Mouse (Mus musculus) cerebral cortex, adult 2 months (tissue): Measurements from ENCODE around the gene Ctnnbip1.

Experiments
- WGBS: fragments of 180-500 bp; shearing (Covaris S2); methylation state at CpG from one replicate; pipeline ENCODE4 v1.1.7; 2018; 5-methylcytosine and 5-hydroxymethylcytosine counted together

Gene Ctnnbip1

GRCm38 (mm10) chr4:149561986-149562904 is 44.2 kb downstream of the Ctnnbip1 start:
- WGBS = 17% methylated on average over 21 of the region's 21 CpGs

DNA sequence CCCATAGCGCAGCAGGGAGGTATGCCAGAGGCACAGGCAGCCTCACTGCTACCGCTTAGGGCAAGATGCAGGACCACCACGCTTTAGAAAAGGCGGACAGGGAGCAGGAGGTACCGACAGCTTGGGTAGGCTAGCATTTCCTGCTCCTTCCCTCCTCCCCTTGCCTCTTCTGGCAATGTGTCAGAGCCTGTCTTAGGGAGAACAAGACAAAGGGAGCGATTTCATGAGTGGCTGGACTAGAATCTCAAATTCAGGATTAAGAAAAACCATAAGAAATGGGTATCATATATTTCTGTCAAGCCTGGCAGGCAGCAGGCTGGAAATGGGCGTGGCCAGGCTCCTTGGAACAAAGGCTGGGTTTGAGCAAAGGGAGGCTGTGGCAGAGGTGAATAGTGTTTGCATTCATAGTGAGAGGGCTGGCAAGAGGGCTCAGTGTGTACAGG is 44.9 kb downstream of the Ctnnbip1 start:
- 14% methylated on average over 7 of the region's 7 CpGs for WGBS

GRCm38 (mm10) chr4:149563941-149564361 is 45.9 kb downstream of the Ctnnbip1 start:
- 68% methylated on average over 10 of the region's 10 CpGs for WGBS

DNA sequence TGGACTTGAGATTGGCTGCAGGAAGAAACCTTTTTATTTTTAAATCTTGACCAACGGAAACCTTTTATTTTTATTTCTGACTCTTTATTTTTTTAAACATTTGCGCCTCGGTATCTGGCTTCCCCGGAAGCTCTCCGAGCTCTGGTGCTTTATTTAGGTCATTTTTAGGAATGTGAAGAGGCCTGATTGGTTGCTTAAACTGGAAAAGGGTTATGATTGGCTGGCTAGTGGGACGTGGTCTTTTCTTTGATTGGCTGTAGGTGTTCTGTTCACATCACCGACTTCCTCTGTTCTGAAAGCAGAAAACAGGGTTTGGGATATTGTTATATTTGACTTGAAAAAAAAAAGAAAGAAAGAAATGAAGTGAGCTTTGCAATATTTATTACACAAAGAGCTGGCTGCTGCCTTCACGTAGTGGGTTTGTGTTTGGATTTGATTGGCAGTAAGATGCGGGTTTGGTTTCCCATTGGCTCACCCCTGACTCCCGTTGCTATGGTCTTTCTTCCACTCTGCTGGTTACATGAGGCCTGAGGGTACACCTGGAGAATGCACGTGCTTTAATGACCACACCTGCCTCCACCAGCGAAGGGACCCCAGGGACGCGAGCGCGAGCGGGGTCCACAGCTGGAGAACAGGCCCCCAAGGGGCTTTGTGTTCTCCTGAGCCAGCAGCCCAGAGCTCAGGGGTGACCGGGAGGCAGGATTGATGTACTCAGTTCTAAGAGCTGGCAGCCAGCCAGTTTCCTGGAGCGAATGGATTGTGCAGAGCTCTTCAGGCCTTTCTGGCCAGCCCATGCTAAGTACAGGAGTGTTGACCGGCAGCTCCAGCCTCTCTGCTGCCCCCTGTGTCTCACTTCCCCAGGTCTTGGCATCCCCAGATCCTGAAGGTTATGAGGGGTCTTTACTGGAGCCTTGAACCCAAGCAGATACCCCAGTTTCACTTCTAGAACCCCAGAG is 46.7 kb downstream of the Ctnnbip1 start:
- 38% methylated on average over 20 of the region's 20 CpGs for WGBS

- WGBS = 65% methylated on average over 8 of the region's 8 CpGs
These were observed 49.5 kb downstream of the Ctnnbip1 start for GRCm38 (mm10) chr4:149567432-149568026.

GRCm38 (mm10) chr4:149568622-149569021 is 50.6 kb downstream of the Ctnnbip1 start:
- WGBS = 64% methylated on average over 6 of the region's 6 CpGs

GRCm38 (mm10) chr4:149569781-149570497 is 51.9 kb downstream of the Ctnnbip1 start:
- WGBS = 60% methylated on average over 6 of the region's 6 CpGs

- WGBS = 58% methylated on average over 4 of the region's 4 CpGs
These were observed 52.4 kb downstream of the Ctnnbip1 start for GRCm38 (mm10) chr4:149570498-149570863.

- WGBS = 40% methylated on average over 5 of the region's 5 CpGs
These were observed 53.2 kb downstream of the Ctnnbip1 start for GRCm38 (mm10) chr4:149571209-149571608.

- WGBS = 45% methylated on average over 8 of the region's 8 CpGs
These were observed 53.7 kb downstream of the Ctnnbip1 start for GRCm38 (mm10) chr4:149571651-149572149.

DNA sequence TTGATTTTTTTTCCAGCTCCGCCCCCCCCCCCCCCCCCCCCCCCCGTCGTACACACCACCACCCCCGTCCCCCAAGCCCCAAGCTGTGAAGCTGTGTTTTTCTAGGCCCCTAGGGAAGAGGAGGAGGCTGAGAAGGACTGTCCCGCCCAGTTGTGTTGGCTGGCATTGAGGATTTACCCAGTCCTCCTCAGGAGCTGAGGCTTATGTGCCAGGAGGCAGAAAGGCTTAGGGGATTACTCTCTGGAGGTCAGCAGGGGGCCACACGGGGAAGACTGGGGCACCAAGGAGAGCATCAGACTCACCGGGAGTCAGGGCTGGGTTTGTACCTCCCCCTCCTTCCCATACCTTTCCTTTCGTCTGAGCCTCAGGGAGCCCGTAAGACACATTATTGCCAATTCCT is 54.4 kb downstream of the Ctnnbip1 start:
- 32% methylated on average over 6 of the region's 9 CpGs for WGBS

- WGBS = 70% methylated on average over 8 of the region's 8 CpGs
These were observed 54.8 kb downstream of the Ctnnbip1 start for GRCm38 (mm10) chr4:149572851-149573250.

DNA sequence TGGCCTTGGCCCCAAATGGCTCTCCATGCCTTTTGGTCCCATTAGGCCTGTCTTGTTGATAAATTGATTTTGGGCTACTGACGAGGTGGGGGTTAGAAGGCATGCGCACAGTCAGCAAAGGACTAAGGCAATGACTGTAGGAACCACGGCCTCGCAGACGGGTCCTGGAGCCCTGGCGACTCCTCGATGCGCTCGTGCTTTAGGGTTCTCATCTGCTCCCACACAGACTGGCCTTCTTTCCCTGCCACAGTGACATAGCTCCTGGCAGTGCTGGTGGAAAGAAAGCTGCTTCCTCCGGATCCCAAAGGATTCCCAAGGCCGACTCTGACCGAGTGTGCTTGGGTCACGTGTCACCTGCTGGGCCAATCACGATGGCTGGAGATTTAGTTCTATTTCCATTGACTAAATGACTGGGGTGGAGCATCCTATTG is 56.4 kb downstream of the Ctnnbip1 start:
- 88% methylated on average over 14 of the region's 14 CpGs for WGBS

GRCm38 (mm10) chr4:149576061-149576460 is 58.0 kb downstream of the Ctnnbip1 start:
- WGBS = 81% methylated on average over 9 of the region's 9 CpGs

DNA sequence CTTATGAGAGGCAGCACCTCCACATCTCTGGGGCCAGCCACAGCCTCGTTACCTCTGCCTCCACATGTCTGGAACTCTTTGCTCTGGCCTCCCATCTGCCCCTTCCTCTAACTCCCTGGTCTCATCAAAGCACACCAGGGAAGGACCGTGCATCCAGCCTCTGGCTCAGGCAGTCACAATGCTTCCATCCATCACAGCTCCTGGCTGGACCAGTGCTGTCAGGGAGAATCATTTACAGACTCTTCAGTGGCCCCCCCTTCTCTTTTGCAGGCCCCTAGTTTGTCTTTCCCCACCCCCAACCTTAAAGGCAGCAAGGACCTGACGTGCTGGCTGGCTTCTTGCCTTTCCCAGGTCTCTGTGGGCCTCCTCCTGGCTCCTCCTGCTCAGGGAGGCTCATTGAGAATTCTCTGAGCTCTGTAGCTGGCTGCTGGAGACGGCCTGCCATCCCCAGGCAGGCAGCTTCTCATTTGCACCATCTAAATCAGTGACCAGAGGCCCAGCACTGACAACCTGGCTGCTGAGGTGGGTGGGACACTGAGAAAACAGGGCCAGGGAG is 59.0 kb downstream of the Ctnnbip1 start:
- WGBS = 46% methylated on average over 4 of the region's 4 CpGs

- 44% methylated on average over 13 of the region's 13 CpGs for WGBS
These were observed 60.1 kb downstream of the Ctnnbip1 start for GRCm38 (mm10) chr4:149578085-149578681.

- 31% methylated on average over 7 of the region's 7 CpGs for WGBS
These were observed 60.8 kb downstream of the Ctnnbip1 start for GRCm38 (mm10) chr4:149578831-149579230.

DNA sequence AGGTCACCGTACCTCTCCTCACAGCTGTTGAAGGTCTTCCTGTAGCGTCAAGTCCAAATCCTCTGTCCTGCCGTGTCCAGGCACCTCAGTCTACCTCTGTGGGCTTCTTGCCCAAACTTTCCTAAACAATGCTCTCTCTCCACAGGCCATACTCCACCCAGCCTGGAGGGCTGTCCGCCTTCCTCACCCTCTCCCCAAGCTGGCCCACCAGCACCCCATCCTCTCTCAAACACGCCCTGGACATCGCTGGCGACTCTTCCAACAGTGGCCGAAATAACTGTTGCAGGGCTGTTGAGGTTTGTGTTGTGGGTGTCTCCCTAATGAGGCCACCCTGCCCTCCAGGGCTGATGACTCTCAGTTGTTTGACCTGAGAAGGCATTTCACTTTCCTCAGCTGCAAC is 67.2 kb downstream of the Ctnnbip1 start:
- WGBS = 89% methylated on average over 8 of the region's 8 CpGs

- WGBS = under 1% methylated on average over 83 of the region's 103 CpGs
These were observed 68.2 kb downstream of the Ctnnbip1 start, which contains the start of gene Clstn1 for GRCm38 (mm10) chr4:149586044-149586782. Gene Clstn1, plus strand, starts transcription at chr4:149586468.
